Mouse (Mus musculus) forebrain, embryonic 13.5 days (tissue): Measurements from ENCODE around the gene Pabpn1l. TPM values are rescaled to one million over a fixed set of nuclear protein-coding genes. Genes with fewer than 3 reads are reported as not detected.

Experiments
- ATAC-seq: fragments of 200-750 bp; cut with Nextera tagmentation; 2 replicates; pipeline ENCODE4 v1.8.0; 2017
- H3K27ac ChIP-seq: fragments of 300-500 bp; sonication (generic); 2 replicates; pipeline ENCODE4 v1.5.1; 2015; ENCODE audit warnings: inconsistent platforms, mild to moderate bottlenecking, moderate library complexity
- H3K27me3 ChIP-seq: fragments of 300-500 bp; sonication (generic); 2 replicates; pipeline ENCODE4 v1.6.1; 2015; ENCODE audit warnings: mild to moderate bottlenecking, inconsistent platforms
- H3K36me3 ChIP-seq: fragments of 300-500 bp; sonication (generic); 2 replicates; pipeline ENCODE4 v1.6.1; 2015; ENCODE audit warnings: mild to moderate bottlenecking, inconsistent platforms; ENCODE audit not compliant: poor library complexity, severe bottlenecking
- H3K4me1 ChIP-seq: fragments of 300-500 bp; sonication (generic); 2 replicates; pipeline ENCODE4 v1.6.1; 2015; ENCODE audit warnings: inconsistent platforms
- H3K4me2 ChIP-seq: fragments of 300-500 bp; sonication (generic); 2 replicates; pipeline ENCODE4 v1.6.1; 2015; ENCODE audit warnings: inconsistent platforms, mild to moderate bottlenecking, moderate library complexity
- H3K4me3 ChIP-seq: fragments of 300-500 bp; sonication (generic); 2 replicates; pipeline ENCODE4 v1.5.1; 2015; ENCODE audit warnings: mild to moderate bottlenecking, inconsistent platforms
- H3K9ac ChIP-seq: fragments of 300-500 bp; sonication (generic); 2 replicates; pipeline ENCODE4 v1.6.1; 2015; ENCODE audit warnings: mild to moderate bottlenecking, inconsistent platforms
- H3K9me3 ChIP-seq: fragments of 300-500 bp; sonication (generic); replicated peaks from 2 replicates; pipeline ENCODE4 v1.6.1; 2016; ENCODE audit warnings: inconsistent platforms
- WGBS: fragments of 180-500 bp; shearing (Covaris S2); methylation state at CpG from one replicate; pipeline ENCODE4 v1.1.7; 2015; 5-methylcytosine and 5-hydroxymethylcytosine counted together
- polyA plus RNA-seq: library from polyadenylated mRNA; unstranded; fragments of >200 nt; fragmentation: Nextera tagmentation; extraction: Ambion mirVana; gene quantifications from 2 replicates; pipeline ENCODE4 v1.2.1, GENCODE M21; 2015

The Pabpn1l gene
- polyA plus RNA-seq, 1 experiment from 2014 or later = not detected

GRCm38 (mm10) chr8:122661894-122662293, 39.4 kb upstream of the Pabpn1l start:
- Histone ChIP-seq H3K4me3 (no peak overlapping the region), H3K9me3 (no peaks in the 10 kb centered on the region; the same call in 1 of the 2 replicates), H3K36me3 (no peaks in the 10 kb centered on the region), H3K4me1 (peaks cover 58% of the 10 kb centered on the region), H3K27me3 (peaks cover 10% of the 10 kb centered on the region; the same call in 1 of the 2 replicates), H3K27ac (no peak overlapping the region), H3K9ac (no peak overlapping the region), H3K4me2 (no peak overlapping the region)
- WGBS = 85% methylated on average over 2 of the region's 2 CpGs
- ATAC-seq = no peak

- no peak overlapping the region for H3K9ac ChIP-seq
- H3K27ac ChIP-seq = peak overlapping the region; percentile 31; the same call in 1 of the 2 replicates
Measured at GRCm38 (mm10) chr8:122661138-122661537, 38.6 kb upstream of the Pabpn1l start.

GRCm38 (mm10) chr8:122660022-122660421, 37.5 kb upstream of the Pabpn1l start:
- Histone ChIP-seq H3K4me1 (peaks cover 39% of the 10 kb centered on the region), H3K4me2 (no peak overlapping the region), H3K9ac (no peak overlapping the region), H3K4me3 (no peak overlapping the region), H3K9me3 (no peaks in the 10 kb centered on the region; the same call in 1 of the 2 replicates), H3K36me3 (no peaks in the 10 kb centered on the region), H3K27me3 (peaks cover 10% of the 10 kb centered on the region; the same call in 1 of the 2 replicates), H3K27ac (no peak overlapping the region)
- ATAC-seq = no peak
- WGBS = 79% methylated on average over 2 of the region's 2 CpGs

More at GRCm38 (mm10) chr8:122661138-122661537, 38.6 kb upstream of the Pabpn1l start:
- Histone ChIP-seq H3K27me3 (peaks cover 10% of the 10 kb centered on the region; the same call in 1 of the 2 replicates), H3K36me3 (no peaks in the 10 kb centered on the region), H3K4me3 (no peak overlapping the region), H3K4me1 (peaks cover 51% of the 10 kb centered on the region), H3K9me3 (no peaks in the 10 kb centered on the region; the same call in 1 of the 2 replicates), H3K4me2 (no peak overlapping the region; the same call in 1 of the 2 replicates)
- WGBS = 41% methylated on average over 7 of the region's 7 CpGs
- ATAC-seq = no peak

GRCm38 (mm10) chr8:122658807-122659160, 36.2 kb upstream of the Pabpn1l start:
- Histone ChIP-seq H3K27ac (no peak overlapping the region), H3K4me3 (no peak overlapping the region), H3K36me3 (no peaks in the 10 kb centered on the region), H3K9me3 (no peaks in the 10 kb centered on the region; the same call in 1 of the 2 replicates), H3K27me3 (peaks cover 10% of the 10 kb centered on the region; the same call in 1 of the 2 replicates), H3K4me2 (no peak overlapping the region), H3K4me1 (peaks cover 27% of the 10 kb centered on the region), H3K9ac (no peak overlapping the region)
- WGBS = 78% methylated on average over 9 of the region's 9 CpGs
- no peak for ATAC-seq

- no peak overlapping the region for H3K27ac ChIP-seq
- H3K9me3 ChIP-seq = no peaks in the 10 kb centered on the region; the same call in 1 of the 2 replicates
- H3K4me3 ChIP-seq = no peak overlapping the region
- ATAC-seq = no peak
- H3K4me2 ChIP-seq = no peak overlapping the region
- no peak overlapping the region for H3K9ac ChIP-seq
- H3K36me3 ChIP-seq = no peaks in the 10 kb centered on the region
- H3K27me3 ChIP-seq = peaks cover 6% of the 10 kb centered on the region; the same call in 1 of the 2 replicates
- peaks cover 24% of the 10 kb centered on the region for H3K4me1 ChIP-seq
- WGBS = 79% methylated on average over 10 of the region's 10 CpGs
Measured at GRCm38 (mm10) chr8:122658149-122658806, 35.7 kb upstream of the Pabpn1l start.

- WGBS = 89% methylated on average over 13 of the region's 13 CpGs
- ATAC-seq = no peak
Measured at GRCm38 (mm10) chr8:122656056-122656999, 33.8 kb upstream of the Pabpn1l start.

GRCm38 (mm10) chr8:122654768-122655167, 32.2 kb upstream of the Pabpn1l start:
- peaks cover 6% of the 10 kb centered on the region for H3K36me3 ChIP-seq
- no peak overlapping the region for H3K4me3 ChIP-seq
- ATAC-seq = no peak
- WGBS = 85% methylated on average over 7 of the region's 7 CpGs
- H3K4me2 ChIP-seq = no peak overlapping the region
- no peak overlapping the region for H3K9ac ChIP-seq
- no peak overlapping the region for H3K27ac ChIP-seq
- H3K4me1 ChIP-seq = peaks cover 14% of the 10 kb centered on the region
- no peaks in the 10 kb centered on the region for H3K9me3 ChIP-seq
- no peaks in the 10 kb centered on the region for H3K27me3 ChIP-seq

More at GRCm38 (mm10) chr8:122656056-122656999, 33.8 kb upstream of the Pabpn1l start:
- Histone ChIP-seq H3K27me3 (no peaks in the 10 kb centered on the region), H3K27ac (no peak overlapping the region), H3K9me3 (no peaks in the 10 kb centered on the region; the same call in 1 of the 2 replicates), H3K4me2 (no peak overlapping the region), H3K4me1 (peaks cover 15% of the 10 kb centered on the region), H3K9ac (no peak overlapping the region), H3K36me3 (no peaks in the 10 kb centered on the region), H3K4me3 (no peak overlapping the region)

GRCm38 (mm10) chr8:122652643-122653042, 30.1 kb upstream of the Pabpn1l start:
- no peak overlapping the region for H3K9ac ChIP-seq
- H3K36me3 ChIP-seq = peaks cover 27% of the 10 kb centered on the region
- peaks cover 14% of the 10 kb centered on the region for H3K4me1 ChIP-seq
- WGBS = 79% methylated on average over 6 of the region's 6 CpGs
- no peak overlapping the region for H3K27ac ChIP-seq
- H3K4me2 ChIP-seq = no peak overlapping the region
- no peaks in the 10 kb centered on the region for H3K9me3 ChIP-seq
- H3K4me3 ChIP-seq = no peak overlapping the region
- peaks cover 9% of the 10 kb centered on the region; the same call in 1 of the 2 replicates for H3K27me3 ChIP-seq
- ATAC-seq = no peak

- ATAC-seq = no peak
- peaks cover 14% of the 10 kb centered on the region for H3K4me1 ChIP-seq
- H3K4me2 ChIP-seq = no peak overlapping the region
- H3K9me3 ChIP-seq = no peaks in the 10 kb centered on the region
- H3K27me3 ChIP-seq = peaks cover 10% of the 10 kb centered on the region; the same call in 1 of the 2 replicates
- peaks cover 38% of the 10 kb centered on the region for H3K36me3 ChIP-seq
- H3K4me3 ChIP-seq = no peak overlapping the region
- no peak overlapping the region; the same call in 1 of the 2 replicates for H3K9ac ChIP-seq
- no peak overlapping the region; the same call in 1 of the 2 replicates for H3K27ac ChIP-seq
- 73% methylated on average over 16 of the region's 16 CpGs for WGBS
Measured at GRCm38 (mm10) chr8:122651326-122651921, 28.9 kb upstream of the Pabpn1l start.

- no peak overlapping the region for H3K4me2 ChIP-seq
- peaks cover 10% of the 10 kb centered on the region for H3K27me3 ChIP-seq
- 84% methylated on average over 15 of the region's 15 CpGs for WGBS
Measured at GRCm38 (mm10) chr8:122648192-122648970, 25.8 kb upstream of the Pabpn1l start.

GRCm38 (mm10) chr8:122646337-122646736, 23.8 kb upstream of the Pabpn1l start:
- 88% methylated on average over 16 of the region's 16 CpGs for WGBS

More at GRCm38 (mm10) chr8:122648192-122648970, 25.8 kb upstream of the Pabpn1l start:
- peaks cover 14% of the 10 kb centered on the region for H3K4me1 ChIP-seq
- H3K4me3 ChIP-seq = no peak overlapping the region
- peaks cover 56% of the 10 kb centered on the region for H3K36me3 ChIP-seq
- H3K9me3 ChIP-seq = no peaks in the 10 kb centered on the region
- no peak for ATAC-seq
- H3K27ac ChIP-seq = no peak overlapping the region
- no peak overlapping the region for H3K9ac ChIP-seq

More at GRCm38 (mm10) chr8:122646337-122646736, 23.8 kb upstream of the Pabpn1l start:
- Histone ChIP-seq H3K4me3 (no peak overlapping the region), H3K4me2 (no peak overlapping the region), H3K27me3 (peaks cover 10% of the 10 kb centered on the region), H3K36me3 (peaks cover 65% of the 10 kb centered on the region), H3K9ac (no peak overlapping the region), H3K27ac (no peak overlapping the region), H3K4me1 (peaks cover 7% of the 10 kb centered on the region), H3K9me3 (no peaks in the 10 kb centered on the region)
- no peak for ATAC-seq
